Mouse (Mus musculus) C2C12 (cell line): ENCODE data around the gene Efna5. TPM values are rescaled to one million over a fixed set of nuclear protein-coding genes. Genes with fewer than 3 reads are reported as not detected.

Source experiments
- H3K27me3 ChIP-seq: one replicate; pipeline ENCODE4 v1.6.1; 2011; ENCODE audit not compliant: control insufficient read depth, insufficient read depth, insufficient read length
- H3K36me3 ChIP-seq: one replicate; pipeline ENCODE4 v1.6.1; 2011; ENCODE audit not compliant: control insufficient read depth, insufficient read depth
- H3K4me3 ChIP-seq: one replicate; pipeline ENCODE4 v1.5.1; 2011; ENCODE audit warnings: mild to moderate bottlenecking, control low read depth; ENCODE audit not compliant: poor library complexity, insufficient read depth, severe bottlenecking
- H3K79me2 ChIP-seq: one replicate; pipeline ENCODE4 v1.6.1; 2011; ENCODE audit not compliant: control insufficient read depth, insufficient read depth
- H3K79me3 ChIP-seq: one replicate; pipeline ENCODE4 v1.6.1; 2011; ENCODE audit warnings: low read depth, control low read depth
- H3ac ChIP-seq: one replicate; pipeline ENCODE3; 2011; ENCODE audit warnings: low read depth; ENCODE audit not compliant: control insufficient read depth, insufficient read length
- CEBPB ChIP-seq: IDR thresholded peaks from one replicate; pipeline ENCODE4 v1.6.1; 2011; ENCODE audit warnings: low read depth, mild to moderate bottlenecking, control low read depth, moderate library complexity
- CTCF ChIP-seq: IDR thresholded peaks from one replicate; pipeline ENCODE4 v1.5.1; 2011; ENCODE audit not compliant: control insufficient read depth, insufficient read depth, insufficient read length
- FOSL1 ChIP-seq: IDR thresholded peaks from one replicate; pipeline ENCODE4 v1.8.0; 2011; ENCODE audit warnings: mild to moderate bottlenecking, low read length; ENCODE audit not compliant: poor library complexity, insufficient read depth, severe bottlenecking
- MAX ChIP-seq: IDR thresholded peaks from one replicate; pipeline ENCODE4 v1.6.1; 2011; ENCODE audit warnings: mild to moderate bottlenecking, control low read depth
- MYOD1 ChIP-seq: IDR thresholded peaks from one replicate; pipeline ENCODE4 v1.6.1; 2011; ENCODE audit warnings: low read depth; ENCODE audit not compliant: control insufficient read depth, insufficient read length
- MYOG ChIP-seq: IDR thresholded peaks from one replicate; pipeline ENCODE4 v1.6.1; 2011; ENCODE audit not compliant: control insufficient read depth, insufficient read length; ENCODE audit errors: extremely low read depth
- USF1 ChIP-seq: IDR thresholded peaks from one replicate; pipeline ENCODE4 v1.6.1; 2011; ENCODE audit warnings: low read depth, mild to moderate bottlenecking, control low read depth, moderate library complexity
- polyA plus RNA-seq: library from polyadenylated mRNA; unstranded; fragments of >200 nt; fragmentation: generic; extraction: Trizol; gene quantifications from one replicate; pipeline ENCODE4 v1.2.1, GENCODE M21; 2012; ENCODE audit warnings: missing spikeins

Efna5 gene
- polyA plus RNA-seq, 1 experiment = 8.1 TPM

- H3K79me3 ChIP-seq = peaks cover 8% of the 10 kb centered on the region
- peaks cover 20% of the 10 kb centered on the region for H3K79me2 ChIP-seq
- no peak overlapping the region for H3ac ChIP-seq
- TF ChIP-seq USF1 (no peak), MYOG (no peak), CTCF (no peak), FOSL1 (no peak), MAX (no peak), CEBPB (no peak), MYOD1 (no peak)
- H3K36me3 ChIP-seq = no peaks in the 10 kb centered on the region
- H3K27me3 ChIP-seq = no peaks in the 10 kb centered on the region
- no peak overlapping the region for H3K4me3 ChIP-seq
These were observed 116.0 kb downstream of the Efna5 start for GRCm38 (mm10) chr17:62765165-62765564.

DNA sequence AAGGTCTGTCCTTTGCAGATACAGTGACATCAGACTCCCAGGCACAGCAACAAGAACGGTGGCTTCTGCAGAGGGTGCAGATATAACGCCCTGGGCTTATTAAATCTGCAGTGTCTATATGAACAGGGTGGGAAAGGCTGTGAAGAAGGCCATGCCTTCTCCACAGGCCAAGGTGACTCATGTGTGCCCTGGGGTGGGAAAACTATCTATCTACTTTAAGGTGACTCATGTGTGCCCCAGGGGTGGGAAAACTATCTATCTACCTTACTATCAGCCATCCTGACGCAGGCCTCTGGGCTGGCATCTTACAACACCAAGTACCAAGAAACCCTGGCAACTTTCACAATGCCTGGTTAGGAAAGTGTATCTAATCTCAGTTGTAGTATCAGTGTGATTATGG is 124.2 kb downstream of the Efna5 start:
- H3K79me3 ChIP-seq = peaks cover 2% of the 10 kb centered on the region
- TF ChIP-seq MAX (no peak), CEBPB (no peak), FOSL1 (no peak), CTCF (no peak), USF1 (no peak), MYOD1 (no peak), MYOG (no peak)
- no peaks in the 10 kb centered on the region for H3K27me3 ChIP-seq
- H3K79me2 ChIP-seq = peaks cover 13% of the 10 kb centered on the region
- no peak overlapping the region for H3ac ChIP-seq
- H3K36me3 ChIP-seq = peaks cover 2% of the 10 kb centered on the region
- H3K4me3 ChIP-seq = no peak overlapping the region

- H3K4me3 ChIP-seq = no peak overlapping the region
- H3K79me3 ChIP-seq = peaks cover 2% of the 10 kb centered on the region
- H3K27me3 ChIP-seq = no peaks in the 10 kb centered on the region
- H3K79me2 ChIP-seq = peaks cover 13% of the 10 kb centered on the region
- peaks cover 2% of the 10 kb centered on the region for H3K36me3 ChIP-seq
- no peak overlapping the region for H3ac ChIP-seq
- no peak for TF ChIP-seq FOSL1
- TF ChIP-seq CEBPB = no peak
- TF ChIP-seq USF1 = no peak
- TF ChIP-seq MAX = no peak
- TF ChIP-seq MYOD1 = no peak
- TF ChIP-seq CTCF = no peak
- TF ChIP-seq MYOG = no peak
These were observed 125.5 kb downstream of the Efna5 start for GRCm38 (mm10) chr17:62755635-62756034.

DNA sequence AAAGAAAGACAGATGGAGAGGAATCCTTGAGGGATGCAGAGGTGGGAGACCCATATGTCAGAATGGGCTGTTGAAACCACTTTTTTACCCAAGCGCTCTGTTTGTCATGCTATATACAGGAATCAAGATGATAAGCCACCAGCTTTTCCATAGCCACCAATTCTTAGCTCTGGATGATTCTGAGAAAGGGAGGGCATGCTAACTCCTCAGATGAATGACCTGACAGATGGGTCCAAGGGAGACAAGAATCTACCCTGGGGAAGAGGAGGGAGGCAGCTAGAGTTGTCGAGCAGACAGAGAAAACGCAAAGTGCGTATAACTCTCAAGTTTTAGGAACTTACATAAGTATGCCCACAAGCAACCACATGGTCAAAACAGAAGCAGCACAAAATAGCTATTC is 126.5 kb downstream of the Efna5 start:
- no peaks in the 10 kb centered on the region for H3K27me3 ChIP-seq
- H3K4me3 ChIP-seq = no peak overlapping the region
- peaks cover 4% of the 10 kb centered on the region for H3K79me3 ChIP-seq

DNA sequence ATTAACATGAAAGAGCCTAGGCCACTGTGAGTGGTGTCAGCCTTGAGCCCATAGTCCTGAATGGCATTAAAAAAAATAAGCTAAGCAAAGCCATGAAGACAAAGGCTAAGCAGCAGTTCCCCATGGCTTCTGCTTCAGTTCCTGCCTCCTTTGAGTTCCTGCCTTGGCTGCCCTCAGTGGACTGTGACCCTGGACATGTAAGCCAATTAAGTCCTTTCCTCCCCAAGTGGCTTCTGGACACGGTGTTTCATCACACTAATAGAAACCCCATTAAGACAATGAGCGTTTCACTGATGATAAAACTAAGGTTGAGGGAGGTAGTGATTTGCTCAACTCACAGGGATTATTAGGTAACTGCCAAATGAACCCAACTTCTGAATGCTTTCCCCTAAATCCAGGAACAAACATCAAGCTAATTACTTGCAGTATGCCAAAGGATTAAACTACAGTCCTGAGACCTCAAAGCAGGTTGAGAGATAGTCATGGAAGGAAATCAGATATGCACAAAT is 128.7 kb downstream of the Efna5 start:
- Histone ChIP-seq H3K79me3 (peaks cover 9% of the 10 kb centered on the region), H3K79me2 (peaks cover 23% of the 10 kb centered on the region), H3K4me3 (no peak overlapping the region), H3K27me3 (no peaks in the 10 kb centered on the region), H3K36me3 (no peaks in the 10 kb centered on the region), H3ac (no peak overlapping the region)
- TF ChIP-seq MYOD1 (no peak), CTCF (no peak), USF1 (no peak), MAX (no peak), FOSL1 (no peak), MYOG (no peak), CEBPB (no peak)

More for the DNA sequence above, 126.5 kb downstream of the Efna5 start:
- Histone ChIP-seq H3ac (no peak overlapping the region), H3K79me2 (peaks cover 13% of the 10 kb centered on the region), H3K36me3 (peaks cover 2% of the 10 kb centered on the region)
- TF ChIP-seq MAX (no peak), MYOG (no peak), MYOD1 (no peak), CTCF (no peak), FOSL1 (no peak), USF1 (no peak), CEBPB (no peak)
